Mouse (Mus musculus) cortical plate, adult 2 months (tissue): Measurements from ENCODE around the gene Ms4a10.

Experiments
- CTCF ChIP-seq: fragments of 200-500 bp; IDR thresholded peaks from 2 replicates; pipeline ENCODE4 v1.5.1; 2011; ENCODE audit warnings: mild to moderate bottlenecking, control low read depth, low read length; ENCODE audit not compliant: insufficient read depth; ENCODE audit errors: extremely low read depth
- POLR2A ChIP-seq: fragments of 200-500 bp; IDR thresholded peaks from 2 replicates; pipeline ENCODE4 v1.6.1; 2011; ENCODE audit warnings: mild to moderate bottlenecking, low read length, control low read depth; ENCODE audit not compliant: insufficient read depth; ENCODE audit errors: extremely low read depth

DNA sequence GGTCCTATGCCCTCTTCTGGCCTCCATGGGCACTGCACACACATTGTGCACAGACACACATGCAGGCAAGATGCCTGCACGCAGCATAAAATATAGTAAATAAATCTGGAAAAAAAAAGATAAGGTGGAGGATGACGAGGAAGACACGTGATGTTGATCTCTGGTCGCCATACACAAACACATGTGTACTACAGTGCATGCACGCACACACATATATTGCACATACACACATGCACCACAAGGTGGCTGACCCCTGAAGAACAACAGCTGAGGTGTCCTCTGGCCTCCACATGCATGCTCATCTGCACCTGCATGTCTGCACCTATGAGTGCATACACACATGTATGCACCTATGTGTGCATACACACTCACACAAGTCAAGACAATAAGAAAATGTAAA, 38.4 kb downstream of the Ms4a10 start:
- no peak for TF ChIP-seq POLR2A
- no peak for TF ChIP-seq CTCF
